Comparison of ENCODE assay signal across 14 mouse cellular contexts in genomic region chr6:93253746-93254145, GRCm38 (mm10).
"Had no signal": no experiment of that assay in that cellular context is flagged by ENCODE, and none has a peak within 500 bp of the region (broad histone marks: within the 10 kb centered on the region; RNA-seq: fewer than 3 reads in every experiment).

No protein-coding gene starts in this region.

- H3K36me3 ChIP-seq: liver, embryonic 13.5 days; lung, embryonic 15.5 days; midbrain, embryonic 10.5 days; stomach, embryonic 15.5 days had no signal

- H3K9me3 ChIP-seq: liver, embryonic 13.5 days; lung, embryonic 15.5 days; midbrain, embryonic 10.5 days; stomach, embryonic 15.5 days had no signal

- H3K4me1 ChIP-seq: liver, embryonic 13.5 days; megakaryocyte, embryonic 14.5 days; stomach, embryonic 15.5 days had no signal

- H3K27ac ChIP-seq: liver, embryonic 13.5 days; lung, embryonic 15.5 days; midbrain, embryonic 10.5 days; stomach, embryonic 15.5 days had no signal

- DNase-seq: kidney, adult 18-20 months; kidney, adult 9 months; kidney, postnatal 14 days; kidney, postnatal 4 days; liver, embryonic 13.5 days; lung, postnatal 10 days; lung, postnatal 36 days; midbrain, embryonic 14.5 days; spleen, adult 18-20 months; thymus, postnatal 25 days had no signal

- H3K4me2 ChIP-seq: liver, embryonic 13.5 days; lung, embryonic 15.5 days; stomach, embryonic 15.5 days had no signal

- H3K4me3 ChIP-seq: liver, embryonic 13.5 days; lung, embryonic 15.5 days; megakaryocyte, embryonic 14.5 days; midbrain, embryonic 10.5 days; stomach, embryonic 15.5 days had no signal

- H3K9ac ChIP-seq: liver, embryonic 13.5 days; lung, embryonic 15.5 days; stomach, embryonic 15.5 days had no signal

- H3K27me3 ChIP-seq: liver, embryonic 13.5 days; lung, embryonic 15.5 days; megakaryocyte, embryonic 14.5 days; stomach, embryonic 15.5 days had no signal
